Mouse (Mus musculus): Measurements from ENCODE around the gene Crb3. TPM values are rescaled to one million over a fixed set of nuclear protein-coding genes. Genes with fewer than 3 reads are reported as not detected.

Gene Crb3
- not detected for polyA plus RNA-seq (2012; fragmentation: generic; extraction: Trizol)

DNA sequence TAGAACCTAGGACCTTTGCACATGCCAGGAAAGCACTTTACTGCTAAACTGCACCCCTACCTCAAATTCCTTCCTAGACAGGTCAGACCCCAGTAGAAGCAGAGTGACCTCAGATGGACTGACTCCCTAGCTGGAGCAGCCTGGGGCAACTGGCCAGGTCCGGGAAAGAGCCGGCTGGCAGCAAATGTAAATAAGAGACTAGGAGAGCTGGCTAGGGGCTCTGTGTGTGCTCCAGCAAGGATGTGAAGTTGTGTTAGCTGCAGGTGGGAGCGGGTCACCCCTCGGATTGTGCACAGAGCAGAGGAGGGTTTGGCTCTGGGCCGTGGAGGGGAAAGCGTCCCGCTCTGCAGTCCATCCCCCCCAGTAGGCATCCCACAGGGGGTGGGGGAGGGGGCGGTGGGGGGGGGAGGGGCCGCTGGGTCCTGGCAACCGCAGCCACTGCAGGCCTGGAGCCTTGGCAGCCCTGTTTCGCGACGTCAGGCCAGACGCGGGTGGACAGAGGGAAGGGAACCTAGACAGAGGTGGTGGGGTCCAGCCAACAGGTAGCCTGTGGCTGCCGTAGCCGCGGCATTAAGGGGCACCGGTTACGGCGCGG lies at the start of gene Crb3:
TSS of gene Crb3 (plus strand) at position 215 of the 595 bp plus-strand sequence.
- Histone ChIP-seq H3ac (ENCODE audit: control insufficient read depth, insufficient read length) (peak within 1 kb of the TSS; percentile 53), H3K4me2 (ENCODE audit: low read depth) (peak within 1 kb of the TSS; percentile 84), H3K4me3 (peak within 1 kb of the TSS; percentile 26), H3K27me3 (ENCODE audit: control insufficient read depth, insufficient read depth, insufficient read length) (peaks cover 39% of the 10 kb centered on the region), H3K36me3 (ENCODE audit: control insufficient read depth, insufficient read depth) (no peaks in the 10 kb centered on the region), H3K79me2 (ENCODE audit: control insufficient read depth, insufficient read depth) (no peaks in the 10 kb centered on the region)
- TF ChIP-seq POLR2A (IDR thresholded peaks at IDR 0.05; ENCODE audit: insufficient read length, low read depth) (no peak), POLR2AphosphoS2 (IDR thresholded peaks at IDR 0.05; ENCODE audit: insufficient read length, low read depth) (no peak), USF1 (IDR thresholded peaks at IDR 0.05; ENCODE audit: low read depth) (no peak), MYOD1 (IDR thresholded peaks at IDR 0.05; ENCODE audit: control insufficient read depth in 1 of 3, insufficient read length in 2 of 3, low read depth in 2 of 3) (no peak), CEBPB (IDR thresholded peaks at IDR 0.05; ENCODE audit: insufficient read depth, poor library complexity, severe bottlenecking) (no peak), SRF (IDR thresholded peaks at IDR 0.05; ENCODE audit: control insufficient read depth, insufficient read length, low read depth) (no peak), TCF3 (IDR thresholded peaks at IDR 0.05; ENCODE audit: insufficient read length, low read depth) (no peak), MAX (IDR thresholded peaks at IDR 0.05; ENCODE audit: low read depth) (no peak), MYOG (IDR thresholded peaks at IDR 0.05; ENCODE audit: control insufficient read depth in 1 of 3, insufficient read depth in 1 of 3, insufficient read length in 2 of 3, low read depth in 2 of 3) (no peak), E2F4 (IDR thresholded peaks at IDR 0.05; ENCODE audit: insufficient read depth) (no peak), REST (IDR thresholded peaks at IDR 0.05; ENCODE audit: insufficient read depth, insufficient read length) (no peak), TCF12 (IDR thresholded peaks at IDR 0.05; ENCODE audit: insufficient read depth, poor library complexity, severe bottlenecking) (no peak)

DNA sequence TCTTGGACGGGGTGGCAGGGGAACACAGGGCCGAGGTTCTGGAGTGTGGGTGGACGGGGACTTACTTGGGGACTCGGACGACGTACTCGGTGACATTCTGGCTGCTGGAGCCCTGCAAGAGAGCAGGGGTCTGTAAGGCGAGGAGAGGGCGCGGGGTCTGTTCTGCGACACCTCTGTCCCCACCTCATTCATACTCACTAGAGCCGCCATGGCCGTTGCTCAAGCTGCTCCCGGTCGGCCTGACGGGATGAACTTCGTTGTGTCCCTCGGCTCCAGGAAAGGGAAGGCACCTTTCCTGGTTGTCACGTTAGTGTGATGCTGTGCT lies 48.0 kb upstream of the Crb3 start:
- peaks cover 9% of the 10 kb centered on the region for H3K36me3 ChIP-seq (ENCODE audit: control insufficient read depth, insufficient read depth)
- no peaks in the 10 kb centered on the region for H3K27me3 ChIP-seq (ENCODE audit: control insufficient read depth, insufficient read depth, insufficient read length)
- peaks cover 18% of the 10 kb centered on the region for H3K79me2 ChIP-seq (ENCODE audit: control insufficient read depth, insufficient read depth)
- peak overlapping the region; percentile 94 for H3K4me2 ChIP-seq (ENCODE audit: low read depth)
- TF ChIP-seq SRF (IDR thresholded peaks at IDR 0.05; ENCODE audit: control insufficient read depth, insufficient read length, low read depth) (no peak), MYOG (IDR thresholded peaks at IDR 0.05; ENCODE audit: control insufficient read depth in 1 of 3, insufficient read depth in 1 of 3, insufficient read length in 2 of 3, low read depth in 2 of 3) (no peak), CEBPB (IDR thresholded peaks at IDR 0.05; ENCODE audit: insufficient read depth, poor library complexity, severe bottlenecking) (no peak), TCF12 (IDR thresholded peaks at IDR 0.05; ENCODE audit: insufficient read depth, poor library complexity, severe bottlenecking) (no peak), TCF3 (IDR thresholded peaks at IDR 0.05; ENCODE audit: insufficient read length, low read depth) (no peak), E2F4 (IDR thresholded peaks at IDR 0.05; ENCODE audit: insufficient read depth) (no peak), MAX (IDR thresholded peaks at IDR 0.05; ENCODE audit: low read depth) (no peak), POLR2A (IDR thresholded peaks at IDR 0.05; ENCODE audit: insufficient read length, low read depth) (no peak), POLR2AphosphoS2 (IDR thresholded peaks at IDR 0.05; ENCODE audit: insufficient read length, low read depth) (no peak), USF1 (IDR thresholded peaks at IDR 0.05; ENCODE audit: low read depth) (no peak), MYOD1 (IDR thresholded peaks at IDR 0.05; ENCODE audit: control insufficient read depth in 1 of 3, insufficient read length in 2 of 3, low read depth in 2 of 3) (no peak), REST (IDR thresholded peaks at IDR 0.05; ENCODE audit: insufficient read depth, insufficient read length) (no peak)
- peak overlapping the region; percentile 39 for H3ac ChIP-seq (ENCODE audit: control insufficient read depth, insufficient read length)
- H3K4me3 ChIP-seq: peak overlapping the region; percentile 87

DNA sequence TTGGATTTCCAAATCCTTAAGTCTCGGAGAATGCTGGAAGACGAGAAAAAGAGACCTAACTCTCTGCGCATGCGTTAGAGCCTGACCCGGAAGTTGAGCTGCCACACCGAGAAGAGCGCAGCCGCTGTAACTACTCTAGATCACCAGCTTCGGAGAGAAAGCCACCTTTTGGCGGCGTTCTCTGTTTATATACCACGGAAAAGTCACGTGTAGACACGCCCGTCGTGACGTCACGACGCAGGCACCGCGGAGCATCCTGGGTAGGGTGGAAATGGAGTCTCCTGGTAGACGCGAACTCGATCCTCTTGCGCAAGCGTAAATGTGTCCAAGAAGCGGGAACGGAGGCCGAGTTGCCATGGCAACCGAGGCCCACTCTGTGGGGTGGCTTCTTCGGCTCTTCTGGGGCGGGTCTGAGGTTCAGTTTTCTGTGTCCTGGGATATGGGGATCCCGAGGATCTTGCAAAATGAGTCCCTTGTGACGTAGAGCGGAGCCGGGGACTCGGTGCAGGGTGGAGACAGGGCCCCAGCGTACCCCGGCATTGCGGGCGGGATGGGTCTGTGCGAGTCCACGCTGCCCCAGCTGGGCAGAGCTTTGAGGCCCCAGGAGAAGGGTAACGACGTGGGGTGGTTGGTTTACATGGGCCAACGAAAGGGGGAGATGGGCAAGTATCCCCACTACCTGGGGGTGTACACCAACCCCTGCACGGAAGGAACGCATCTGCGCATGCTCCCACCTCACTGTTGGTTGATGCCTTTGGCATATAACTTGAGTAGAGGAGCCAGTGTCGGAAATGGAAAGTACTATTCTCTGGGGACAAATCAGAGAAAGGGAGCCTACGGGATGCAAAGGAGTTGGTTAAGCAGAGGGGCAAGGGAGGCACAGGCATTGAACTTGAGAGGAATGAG lies 47.4 kb upstream of the Crb3 start, which contains the start of the genes Gtf2f1 and Gm17949:
TSS of gene Gtf2f1 (minus strand) at position 53 of the 906 bp plus-strand sequence.
TSS of gene Gm17949 (plus strand) at position 234 of the 906 bp plus-strand sequence.
- H3ac ChIP-seq (ENCODE audit: control insufficient read depth, insufficient read length): peak within 1 kb of the TSS; percentile 39
- no peaks in the 10 kb centered on the region for H3K27me3 ChIP-seq (ENCODE audit: control insufficient read depth, insufficient read depth, insufficient read length)
- peak within 1 kb of the TSS; percentile 87 for H3K4me3 ChIP-seq
- peaks cover 4% of the 10 kb centered on the region for H3K36me3 ChIP-seq (ENCODE audit: control insufficient read depth, insufficient read depth)
- peak within 1 kb of the TSS; percentile 94 for H3K4me2 ChIP-seq (ENCODE audit: low read depth)
- TF ChIP-seq E2F4 (IDR thresholded peaks at IDR 0.05; ENCODE audit: insufficient read depth): no peak
- peak; percentile 90 for TF ChIP-seq CEBPB (IDR thresholded peaks at IDR 0.05; ENCODE audit: insufficient read depth, poor library complexity, severe bottlenecking)
- peak; percentile 90 for TF ChIP-seq POLR2AphosphoS2 (IDR thresholded peaks at IDR 0.05; ENCODE audit: insufficient read length, low read depth)
- TF ChIP-seq MYOG (IDR thresholded peaks at IDR 0.05; ENCODE audit: control insufficient read depth in 1 of 3, insufficient read depth in 1 of 3, insufficient read length in 2 of 3, low read depth in 2 of 3): no peak
- no peak for TF ChIP-seq MYOD1 (IDR thresholded peaks at IDR 0.05; ENCODE audit: control insufficient read depth in 1 of 3, insufficient read length in 2 of 3, low read depth in 2 of 3)
- TF ChIP-seq POLR2A (IDR thresholded peaks at IDR 0.05; ENCODE audit: insufficient read length, low read depth): peak; percentile 95
- peak; percentile 100 for TF ChIP-seq USF1 (IDR thresholded peaks at IDR 0.05; ENCODE audit: low read depth)
- no peak for TF ChIP-seq REST (IDR thresholded peaks at IDR 0.05; ENCODE audit: insufficient read depth, insufficient read length)
- peak; percentile 55 for TF ChIP-seq SRF (IDR thresholded peaks at IDR 0.05; ENCODE audit: control insufficient read depth, insufficient read length, low read depth)
- TF ChIP-seq MAX (IDR thresholded peaks at IDR 0.05; ENCODE audit: low read depth): peak; percentile 27
- no peak for TF ChIP-seq TCF3 (IDR thresholded peaks at IDR 0.05; ENCODE audit: insufficient read length, low read depth)
- TF ChIP-seq TCF12 (IDR thresholded peaks at IDR 0.05; ENCODE audit: insufficient read depth, poor library complexity, severe bottlenecking): no peak
- peaks cover 18% of the 10 kb centered on the region for H3K79me2 ChIP-seq (ENCODE audit: control insufficient read depth, insufficient read depth)

DNA sequence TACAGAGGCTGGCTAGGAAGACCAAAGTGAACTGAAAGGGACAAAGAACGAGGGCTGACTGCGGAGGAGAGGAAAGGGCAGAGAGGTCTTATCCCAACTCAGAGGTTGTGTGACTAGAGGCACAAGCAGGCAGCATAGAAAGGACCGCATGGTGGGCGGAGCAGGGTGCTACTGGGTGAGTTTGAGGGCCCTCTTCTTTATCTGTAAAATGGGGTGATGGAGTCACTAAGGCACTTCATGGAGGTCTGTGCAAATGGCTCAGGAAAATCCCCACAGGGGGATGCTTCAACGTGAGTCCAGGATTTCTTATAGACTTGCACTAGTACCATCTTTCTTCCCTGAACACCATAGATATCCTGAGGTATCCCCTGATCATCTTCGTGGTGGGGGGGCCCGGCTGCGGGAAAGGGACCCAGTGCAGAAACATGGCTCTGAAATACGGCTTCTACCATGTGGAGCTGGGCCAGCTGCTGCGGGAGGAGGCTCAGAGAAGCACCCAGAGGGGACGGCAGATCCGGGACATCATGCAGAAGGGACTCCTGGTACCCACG lies 46.6 kb upstream of the Crb3 start:
- Histone ChIP-seq H3K4me3 (peak overlapping the region; percentile 87), H3ac (ENCODE audit: control insufficient read depth, insufficient read length) (peak overlapping the region; percentile 39), H3K4me2 (ENCODE audit: low read depth) (peak overlapping the region; percentile 82), H3K36me3 (ENCODE audit: control insufficient read depth, insufficient read depth) (peaks cover 3% of the 10 kb centered on the region), H3K79me2 (ENCODE audit: control insufficient read depth, insufficient read depth) (peaks cover 18% of the 10 kb centered on the region), H3K27me3 (ENCODE audit: control insufficient read depth, insufficient read depth, insufficient read length) (no peaks in the 10 kb centered on the region)
- TF ChIP-seq USF1 (IDR thresholded peaks at IDR 0.05; ENCODE audit: low read depth): no peak
- TF ChIP-seq POLR2A (IDR thresholded peaks at IDR 0.05; ENCODE audit: insufficient read length, low read depth): no peak
- no peak for TF ChIP-seq MYOG (IDR thresholded peaks at IDR 0.05; ENCODE audit: control insufficient read depth in 1 of 3, insufficient read depth in 1 of 3, insufficient read length in 2 of 3, low read depth in 2 of 3)
- TF ChIP-seq TCF12 (IDR thresholded peaks at IDR 0.05; ENCODE audit: insufficient read depth, poor library complexity, severe bottlenecking): no peak
- no peak for TF ChIP-seq REST (IDR thresholded peaks at IDR 0.05; ENCODE audit: insufficient read depth, insufficient read length)
- TF ChIP-seq POLR2AphosphoS2 (IDR thresholded peaks at IDR 0.05; ENCODE audit: insufficient read length, low read depth): no peak
- no peak for TF ChIP-seq TCF3 (IDR thresholded peaks at IDR 0.05; ENCODE audit: insufficient read length, low read depth)
- no peak for TF ChIP-seq MYOD1 (IDR thresholded peaks at IDR 0.05; ENCODE audit: control insufficient read depth in 1 of 3, insufficient read length in 2 of 3, low read depth in 2 of 3)
- no peak for TF ChIP-seq MAX (IDR thresholded peaks at IDR 0.05; ENCODE audit: low read depth)
- TF ChIP-seq CEBPB (IDR thresholded peaks at IDR 0.05; ENCODE audit: insufficient read depth, poor library complexity, severe bottlenecking): no peak
- TF ChIP-seq E2F4 (IDR thresholded peaks at IDR 0.05; ENCODE audit: insufficient read depth): no peak
- TF ChIP-seq SRF (IDR thresholded peaks at IDR 0.05; ENCODE audit: control insufficient read depth, insufficient read length, low read depth): no peak

Data from myocyte (in vitro differentiated cells).